Mouse (Mus musculus) adrenal gland, adult 8-10 months (tissue): Measurements from ENCODE around the gene Zfp804a. TPM values are rescaled to one million over a fixed set of nuclear protein-coding genes. Genes with fewer than 3 reads are reported as not detected.

ENCODE experiments used
- DNase-seq: peaks from one replicate; pipeline ENCODE4 v3.0.0; 2022
- total RNA-seq, 4 experiments: library from RNA; stranded (reverse); gene quantifications; 2 replicates each; pipeline ENCODE4 v1.2.4; 2022

Gene Zfp804a
- total RNA-seq, 4 experiments from 2014 or later: 0.40 to 0.59 (median 0.57) TPM

GRCm38 (mm10) chr2:82282591-82283269 lies 229.7 kb downstream of the Zfp804a start:
- no peak for DNase-seq

GRCm38 (mm10) chr2:82294932-82295493 lies 242.0 kb downstream of the Zfp804a start:
- DNase-seq: no peak
